Mouse (Mus musculus) lung, adult 2 months (tissue): ENCODE measurements around the gene Itm2c. TPM values are rescaled to one million over a fixed set of nuclear protein-coding genes. Genes with fewer than 3 reads are reported as not detected.

Experiments
- DNase-seq: peaks from one replicate; pipeline ENCODE4 v3.0.0; 2022
- H3K4me1 ChIP-seq: fragments of 200-500 bp; 2 replicates; pipeline ENCODE4 v1.6.1; 2011; ENCODE audit warnings: low read length; ENCODE audit not compliant: control insufficient read depth, insufficient read depth
- H3K4me3 ChIP-seq: fragments of 200-500 bp; replicated peaks from 2 replicates; pipeline ENCODE3; 2011; ENCODE audit warnings: low read depth, mild to moderate bottlenecking, control low read depth, low read length; ENCODE audit errors: extremely low read depth
- CTCF ChIP-seq: fragments of 200-500 bp; IDR thresholded peaks from 2 replicates; pipeline ENCODE4 v1.5.1; 2011; ENCODE audit warnings: mild to moderate bottlenecking, low read length, control low read depth; ENCODE audit not compliant: insufficient read depth
- POLR2A ChIP-seq: fragments of 200-500 bp; IDR thresholded peaks from 2 replicates; pipeline ENCODE4 v1.6.1; 2011; ENCODE audit warnings: low read depth, mild to moderate bottlenecking, control low read depth, low read length, borderline replicate concordance; ENCODE audit errors: extremely low read depth
- WGBS: fragments of 180-500 bp; shearing (Covaris S2); methylation state at CpG from one replicate; pipeline ENCODE4 v1.1.7; 2018; 5-methylcytosine and 5-hydroxymethylcytosine counted together
- polyA plus RNA-seq: library from polyadenylated mRNA; depleted of rRNA; stranded (reverse); fragments of >200 nt; gene quantifications from 2 replicates; pipeline ENCODE4 v1.2.3, GENCODE M21; 2012; rRNA removed

Itm2c gene
- polyA plus RNA-seq, 1 experiment, result 319 TPM

DNA sequence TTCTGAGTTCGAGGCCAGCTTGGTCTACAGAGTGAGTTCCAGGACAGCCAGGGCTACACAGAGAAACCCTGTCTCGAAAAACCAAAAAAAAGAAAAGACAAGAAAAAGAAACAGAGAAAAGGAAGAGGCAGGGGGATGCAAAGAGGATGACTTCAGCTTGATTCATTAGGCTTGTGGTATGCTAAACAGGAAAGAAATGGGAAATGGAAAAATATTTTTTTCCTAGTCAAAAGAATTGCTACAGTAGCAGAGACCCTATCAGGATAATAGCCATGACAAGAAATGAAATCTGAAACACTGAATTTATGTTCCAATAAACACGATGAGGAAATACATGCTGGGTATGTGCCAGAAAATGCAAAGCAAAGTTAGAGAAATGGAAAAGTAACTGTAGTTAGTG is 61.1 kb downstream of the Itm2c start:
- Histone ChIP-seq H3K4me3 (no peak overlapping the region), H3K4me1 (no peaks in the 10 kb centered on the region)
- 65% methylated on average over 3 of the region's 3 CpGs for WGBS
- no peak for DNase-seq
- no peak for TF ChIP-seq CTCF
- no peak for TF ChIP-seq POLR2A

DNA sequence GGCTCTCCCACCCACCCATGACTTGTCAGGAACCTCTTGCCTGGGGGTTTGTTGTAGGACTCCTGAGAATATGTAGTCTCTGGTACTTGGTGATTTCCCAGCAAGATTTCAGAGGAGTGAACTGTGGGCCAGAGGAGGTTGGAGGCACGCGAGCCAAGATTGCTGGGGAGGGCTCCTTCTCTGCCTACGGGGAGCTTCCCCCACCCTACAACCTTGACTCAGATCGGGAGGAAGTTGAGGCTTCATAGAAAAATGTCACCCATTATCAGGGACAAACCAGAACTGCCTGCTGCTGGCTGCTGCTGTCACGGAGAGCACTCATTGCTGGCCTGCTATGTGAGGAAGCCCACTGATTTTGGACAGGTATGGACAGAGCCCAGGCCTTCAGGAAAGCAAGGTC is 63.2 kb downstream of the Itm2c start:
- Histone ChIP-seq H3K4me3 (no peak overlapping the region), H3K4me1 (no peaks in the 10 kb centered on the region)
- TF ChIP-seq POLR2A (no peak), CTCF (no peak)
- WGBS, result 50% methylated on average over 5 of the region's 5 CpGs
- no peak for DNase-seq

DNA sequence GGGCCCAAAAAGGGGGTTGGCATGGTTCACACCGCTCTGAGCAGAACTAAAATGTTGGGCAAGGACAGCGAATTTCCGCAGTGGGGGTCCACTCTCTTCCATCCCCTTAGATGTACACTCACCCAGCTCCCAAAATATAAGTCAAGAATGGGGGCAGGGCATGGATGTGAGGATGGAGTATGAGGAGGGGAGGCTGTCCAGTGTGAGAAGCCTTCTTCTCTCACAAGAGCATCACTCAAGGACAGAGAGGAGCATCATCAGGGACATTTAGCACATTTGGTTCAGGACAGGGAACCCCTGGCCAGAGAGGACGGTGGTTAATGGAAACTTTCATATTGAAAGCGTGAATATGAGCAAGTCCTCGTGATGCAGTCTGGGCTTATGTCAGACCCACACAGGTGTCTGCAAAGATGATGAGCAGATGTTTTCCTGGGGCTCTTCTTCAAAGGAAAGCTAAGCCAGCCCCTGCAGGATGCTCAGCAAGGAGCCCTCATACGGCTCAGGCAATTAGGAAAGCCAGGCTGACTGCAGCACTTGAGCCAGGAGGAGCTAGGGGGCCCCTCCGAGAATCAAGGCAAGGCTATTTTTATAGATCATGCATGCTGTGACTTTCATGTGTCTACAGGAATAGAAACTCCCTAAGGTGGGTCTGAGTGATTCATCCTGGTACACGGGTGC is 64.0 kb downstream of the Itm2c start:
- no peak for TF ChIP-seq CTCF
- no peak for TF ChIP-seq POLR2A
- no peaks in the 10 kb centered on the region for H3K4me1 ChIP-seq
- DNase-seq, result no peak
- WGBS, result 61% methylated on average over 9 of the region's 9 CpGs
- H3K4me3 ChIP-seq, result no peak overlapping the region

Other genes with a start within 250 kb of the Itm2c start
- gene Sp100, start 244.3 kb upstream of the Itm2c start, polyA plus RNA-seq, result 15.7 and 26.4 TPM in 2 replicates
- gene A630001G21Rik, start 115.6 kb upstream of the Itm2c start, polyA plus RNA-seq, result 3.0 and 3.6 TPM in 2 replicates
- 43.8 and 48.3 TPM in 2 replicates for gene Cab39, start 100.8 kb upstream of the Itm2c start, polyA plus RNA-seq
- gene 4933407L21Rik, start 34.2 kb downstream of the Itm2c start, polyA plus RNA-seq, result not detected in 2 replicates
- gene Gpr55, start 66.7 kb downstream of the Itm2c start, polyA plus RNA-seq, result 0.49 and 0.58 TPM in 2 replicates
- 0.21 TPM in 1 of 2 replicates, not detected in the other for gene Spata3, start 122.5 kb downstream of the Itm2c start, polyA plus RNA-seq
- gene 2810459M11Rik, start 151.6 kb downstream of the Itm2c start, polyA plus RNA-seq, result 0.63 and 0.83 TPM in 2 replicates
- 32.9 and 52.4 TPM in 2 replicates for gene Psmd1, start 170.1 kb downstream of the Itm2c start, polyA plus RNA-seq
- 0.42 and 0.73 TPM in 2 replicates for gene Htr2b, start 217.7 kb downstream of the Itm2c start, polyA plus RNA-seq
- gene Gm21972, start 239.4 kb downstream of the Itm2c start, polyA plus RNA-seq, result not detected in 2 replicates